Mouse (Mus musculus): ENCODE results near the gene Katnal1.

Katnal1 gene

DNA sequence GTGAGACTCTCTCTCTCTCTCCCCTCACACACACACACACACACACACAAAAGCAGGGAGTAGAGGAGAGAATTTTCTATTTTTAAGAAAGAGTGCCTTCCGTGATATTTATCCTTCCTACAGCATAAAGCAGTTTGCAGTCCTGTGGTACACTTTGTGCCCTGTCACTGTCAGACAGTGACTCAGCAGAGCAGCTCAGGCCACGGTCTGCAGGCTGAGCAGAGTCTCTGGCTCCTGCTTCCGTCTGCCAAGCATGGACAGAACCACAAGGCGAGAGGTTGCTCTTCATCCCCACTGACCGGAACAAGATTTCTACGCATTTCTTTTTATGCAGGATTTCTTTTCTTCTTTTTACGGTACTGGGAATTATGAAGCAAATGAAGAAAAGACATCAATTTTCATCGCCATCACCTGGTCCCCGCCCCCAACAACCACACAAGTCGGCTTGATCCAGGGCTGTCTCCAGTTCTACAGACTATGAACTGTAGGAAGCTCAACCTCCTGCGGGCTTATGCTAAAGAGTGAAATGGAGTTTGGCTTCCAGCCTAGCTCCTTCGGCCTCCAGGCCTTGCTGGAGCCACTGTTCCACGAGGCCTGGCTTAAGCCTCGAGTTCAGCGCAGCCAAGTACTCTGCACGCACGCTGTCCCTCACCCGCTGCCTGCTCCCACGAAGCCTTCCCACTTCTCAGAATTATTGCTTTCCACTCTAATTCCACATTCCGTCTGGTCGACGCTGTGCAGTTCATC lies 25.4 kb upstream of the Katnal1 start:
- DNase-seq (ENCODE audit: extremely low read depth, low read depth, low spot score): no peak

DNA sequence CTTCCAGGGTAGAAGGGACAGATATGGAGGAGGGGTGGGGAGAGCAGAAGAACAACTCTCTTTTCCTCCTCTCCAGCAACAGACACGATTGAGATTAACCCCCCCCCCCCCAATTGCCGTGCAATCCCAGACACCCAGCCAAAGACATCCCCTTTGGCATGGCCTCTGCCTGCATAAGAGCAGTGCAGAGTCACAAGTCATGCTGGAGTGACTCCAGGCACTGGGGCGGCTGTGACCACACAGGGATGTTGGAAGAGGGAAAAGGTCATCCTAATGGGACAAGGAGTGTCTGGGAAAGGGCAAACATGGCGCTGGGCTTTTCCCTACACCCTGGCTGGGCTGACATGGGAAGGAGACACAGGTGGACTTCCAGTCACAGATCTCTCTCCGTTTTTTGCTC lies 24.0 kb upstream of the Katnal1 start:
- DNase-seq (ENCODE audit: extremely low read depth, low read depth, low spot score): peak; percentile 34

DNA sequence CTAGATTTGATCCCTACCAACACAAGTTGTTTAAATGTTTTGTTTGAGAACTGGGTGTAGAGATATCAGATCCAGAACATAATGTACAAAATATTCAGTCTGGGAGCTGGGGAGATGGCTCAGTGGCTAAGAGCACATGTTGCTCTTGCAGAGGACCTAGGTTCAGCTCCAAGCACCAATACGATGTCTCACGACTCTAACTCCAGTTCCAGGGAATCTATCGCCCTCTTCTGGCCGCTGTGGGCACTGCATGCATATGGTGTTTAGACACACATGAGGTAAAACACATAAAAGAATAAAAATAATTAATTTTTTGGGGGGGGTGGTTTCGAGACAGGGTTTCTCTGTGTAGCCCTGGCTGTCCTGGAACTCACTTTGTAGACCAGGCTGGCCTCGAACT lies 23.3 kb upstream of the Katnal1 start:
- DNase-seq (ENCODE audit: extremely low read depth, low read depth, low spot score): no peak

DNA sequence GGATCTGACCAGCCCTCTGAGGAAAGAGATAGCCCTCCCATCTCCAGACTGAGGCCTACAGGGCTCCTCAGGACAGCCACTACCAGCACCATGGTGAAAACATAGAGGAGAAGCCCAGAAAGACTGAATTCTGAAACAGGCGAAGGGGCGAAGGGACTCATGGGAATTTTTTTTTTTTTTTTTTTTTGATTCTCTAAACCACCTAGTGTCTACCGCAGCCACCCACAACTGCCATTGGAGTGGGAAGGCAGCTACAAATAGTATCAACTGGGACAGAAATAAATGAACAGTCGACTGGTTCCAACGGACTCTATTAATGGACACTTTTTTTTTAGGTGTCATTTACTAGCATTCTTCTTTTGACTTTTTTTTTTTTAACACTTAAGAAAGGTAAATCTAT lies 22.2 kb upstream of the Katnal1 start:
- DNase-seq (ENCODE audit: extremely low read depth, low read depth, low spot score): no peak

DNA sequence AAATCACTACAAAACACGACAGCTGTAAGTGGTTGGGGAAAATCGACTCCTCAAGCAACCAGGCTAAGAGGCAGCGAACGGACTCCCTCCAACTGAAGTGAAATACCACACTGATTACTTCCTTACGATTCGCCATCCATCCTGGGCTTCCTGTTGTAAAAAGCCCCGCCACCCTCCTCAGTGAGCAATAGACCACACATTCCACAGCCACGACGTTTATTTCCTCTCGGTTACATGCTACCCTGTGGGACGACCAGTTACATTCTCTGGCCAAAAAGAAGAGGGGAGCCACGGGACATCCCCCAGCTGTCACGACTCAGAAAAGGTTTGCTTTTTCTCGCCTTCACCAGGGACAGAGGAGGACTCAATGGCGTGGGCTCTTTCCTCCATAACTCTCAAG lies 20.9 kb upstream of the Katnal1 start:
- DNase-seq (ENCODE audit: extremely low read depth, low read depth, low spot score): no peak

DNA sequence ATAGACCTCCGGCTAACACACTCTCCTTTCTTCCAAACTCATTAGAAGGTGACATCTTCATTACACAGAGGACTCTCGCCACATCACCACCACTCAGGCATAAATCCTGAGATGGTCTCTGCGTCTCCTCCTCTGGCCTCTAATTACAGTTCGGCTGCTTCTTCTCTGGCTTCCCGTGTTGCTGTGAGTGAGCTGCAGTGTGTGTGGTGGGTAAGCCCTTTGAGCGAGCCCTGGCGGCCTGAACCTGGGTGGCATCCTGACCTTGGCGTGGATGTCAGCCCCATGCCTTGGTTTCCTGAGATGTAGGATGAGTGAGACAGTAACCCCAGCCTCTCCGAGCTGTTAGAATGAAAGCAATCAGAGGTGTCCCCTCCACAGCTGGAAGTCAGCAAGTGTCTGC lies 19.5 kb upstream of the Katnal1 start:
- DNase-seq (ENCODE audit: extremely low read depth, low read depth, low spot score): no peak

DNA sequence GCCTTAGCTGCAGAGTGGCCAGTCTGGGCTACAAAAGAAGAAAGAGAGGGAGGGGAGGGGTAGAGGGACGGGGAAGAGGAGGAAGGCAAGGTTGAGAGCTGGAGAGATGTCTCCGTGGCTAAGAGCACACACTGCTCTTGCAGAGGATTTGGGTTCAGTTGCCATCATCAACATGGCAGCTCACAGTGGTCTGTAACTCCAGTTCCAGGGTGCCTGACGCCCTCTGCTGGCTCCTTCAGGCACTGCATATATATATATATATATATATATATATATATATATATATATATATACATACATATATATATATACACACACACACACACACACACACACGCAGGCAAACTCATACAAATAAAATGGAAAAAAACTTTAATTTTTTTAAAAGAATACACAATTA lies 18.3 kb upstream of the Katnal1 start:
- DNase-seq (ENCODE audit: extremely low read depth, low read depth, low spot score): no peak

DNA sequence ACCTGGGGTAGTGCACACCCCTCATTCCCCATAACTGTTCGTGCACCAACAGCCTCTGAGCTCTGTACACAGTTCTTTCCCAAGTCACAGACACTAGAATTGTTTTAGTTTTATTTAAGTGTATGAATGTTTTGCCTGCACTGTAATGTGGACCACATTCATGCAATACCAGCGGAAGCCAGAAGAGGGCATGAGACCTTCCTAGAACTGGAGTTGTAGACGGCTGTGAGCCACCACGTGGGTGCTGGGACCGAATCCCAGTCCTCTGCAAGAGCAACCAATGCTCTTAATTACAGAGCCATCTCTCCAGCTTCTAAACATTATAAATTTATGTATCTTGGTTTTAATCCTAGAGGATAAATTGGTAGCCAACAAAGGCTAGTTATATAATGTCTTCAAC lies 17.7 kb upstream of the Katnal1 start:
- no peak for DNase-seq (ENCODE audit: extremely low read depth, low read depth, low spot score)

DNA sequence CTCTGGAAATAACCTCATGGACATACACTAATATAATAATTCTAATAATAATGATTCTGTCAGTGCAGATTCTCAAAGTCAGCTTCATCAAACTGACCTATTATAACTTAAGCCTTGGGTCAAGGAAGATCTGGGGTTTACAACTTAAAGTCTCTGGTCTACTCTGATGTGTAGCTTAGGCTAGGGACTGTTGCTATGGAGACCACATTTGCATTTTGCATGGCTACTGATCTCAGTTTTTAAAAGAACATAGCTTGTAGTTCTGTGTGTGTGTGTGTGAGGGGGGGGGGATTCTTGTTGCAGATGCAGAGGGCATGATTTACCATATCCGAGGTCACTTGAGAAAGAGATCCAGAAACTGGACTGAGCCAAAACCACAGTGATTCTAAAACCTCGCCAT lies 16.6 kb upstream of the Katnal1 start:
- DNase-seq (ENCODE audit: extremely low read depth, low read depth, low spot score): no peak

DNA sequence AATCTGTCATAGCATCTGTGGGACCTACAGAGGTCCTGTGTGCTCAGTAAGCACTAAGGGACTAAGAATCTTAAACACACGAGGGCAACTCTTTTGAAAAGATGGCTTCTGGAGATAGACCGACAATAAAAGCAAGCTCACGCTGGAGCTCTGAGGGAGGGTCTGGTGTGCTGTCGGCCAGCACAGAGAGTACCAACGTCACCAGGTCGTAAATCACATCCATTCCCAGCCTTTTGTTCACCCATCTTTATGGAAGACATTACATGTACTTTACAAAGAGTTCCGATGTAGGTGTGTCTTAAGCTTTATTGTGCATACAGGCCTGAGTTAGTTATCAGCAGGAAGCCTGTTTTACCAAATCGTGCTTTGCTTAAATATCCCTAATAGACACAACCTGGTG lies 14.9 kb upstream of the Katnal1 start:
- DNase-seq (ENCODE audit: extremely low read depth, low read depth, low spot score): no peak

DNA sequence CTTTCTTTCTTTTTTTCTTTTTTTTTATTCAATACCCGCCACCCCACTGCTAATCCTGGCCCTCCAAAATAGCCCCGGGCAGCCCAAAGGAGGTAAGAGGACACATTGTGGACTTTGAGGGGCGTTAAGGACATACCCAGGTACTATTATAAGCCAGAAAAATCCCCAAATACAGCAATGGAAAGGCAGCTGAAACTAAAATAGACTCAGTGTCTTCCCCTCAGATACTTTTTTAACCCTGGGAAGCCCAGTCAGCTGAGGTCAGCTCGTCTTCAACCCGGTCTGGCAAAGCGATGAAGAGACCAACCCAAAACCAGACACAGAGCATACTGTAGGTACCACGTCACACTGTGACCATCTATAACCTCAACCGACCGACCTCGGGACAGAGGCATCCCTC lies 14.3 kb upstream of the Katnal1 start:
- DNase-seq (ENCODE audit: extremely low read depth, low read depth, low spot score): no peak

DNA sequence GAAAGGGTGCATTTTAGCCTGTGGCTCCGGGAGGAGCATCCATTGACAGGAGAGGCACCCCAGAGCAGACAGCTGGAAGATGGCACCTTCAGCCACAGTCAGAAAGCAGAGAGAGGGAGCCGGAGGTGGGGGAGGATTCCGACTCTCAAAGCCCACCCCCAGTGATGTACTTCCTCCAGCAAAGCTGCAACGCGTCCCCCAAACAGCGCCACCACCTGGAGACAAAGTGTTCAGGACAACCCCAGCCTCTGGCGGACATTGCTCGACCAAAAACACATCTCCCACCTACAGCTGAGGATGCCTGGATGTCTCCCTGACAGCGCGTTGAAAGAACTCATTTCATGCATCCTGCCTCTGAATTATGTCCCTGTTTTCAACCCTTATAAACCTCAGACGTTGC lies 13.8 kb upstream of the Katnal1 start:
- DNase-seq (ENCODE audit: extremely low read depth, low read depth, low spot score): no peak

DNA sequence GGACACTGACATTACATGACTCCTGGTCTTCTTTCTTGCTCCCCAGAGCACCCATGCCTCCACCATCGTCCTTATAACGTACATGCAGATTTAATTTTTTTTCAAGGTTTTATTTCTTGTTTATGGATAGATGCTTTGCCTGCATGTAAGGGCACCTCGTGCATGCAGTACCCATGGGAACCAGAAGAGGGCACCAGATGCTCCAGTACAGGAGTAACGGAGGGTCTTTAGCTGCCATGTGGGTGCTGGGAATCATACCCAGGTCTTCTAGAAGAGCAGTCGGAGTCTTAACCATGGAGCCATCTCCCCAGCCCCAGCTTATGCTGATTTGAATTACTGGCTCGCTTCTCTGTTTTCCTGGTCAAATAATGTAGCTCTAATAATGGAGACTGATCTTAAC lies 13.2 kb upstream of the Katnal1 start:
- no peak for DNase-seq (ENCODE audit: extremely low read depth, low read depth, low spot score)

DNA sequence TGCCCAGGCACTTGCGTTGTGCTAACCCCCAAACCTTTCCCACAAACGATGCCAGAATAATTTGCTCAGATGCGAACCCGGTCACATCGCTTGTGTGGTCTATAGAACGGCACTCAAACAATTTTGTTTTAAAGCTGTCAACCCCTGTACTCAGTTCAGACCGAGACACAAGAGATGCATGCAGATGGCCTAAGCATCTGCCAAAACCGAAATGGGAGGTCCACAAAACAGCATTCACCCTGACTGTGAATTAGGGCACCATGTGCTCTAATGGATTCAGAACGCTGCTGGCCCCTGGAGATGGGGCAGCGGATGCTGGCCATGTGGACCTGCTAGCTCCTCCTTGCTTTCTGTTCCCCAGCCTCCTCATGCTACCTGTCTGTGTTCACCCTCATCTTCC lies 12.7 kb upstream of the Katnal1 start:
- DNase-seq (ENCODE audit: extremely low read depth, low read depth, low spot score): no peak

DNA sequence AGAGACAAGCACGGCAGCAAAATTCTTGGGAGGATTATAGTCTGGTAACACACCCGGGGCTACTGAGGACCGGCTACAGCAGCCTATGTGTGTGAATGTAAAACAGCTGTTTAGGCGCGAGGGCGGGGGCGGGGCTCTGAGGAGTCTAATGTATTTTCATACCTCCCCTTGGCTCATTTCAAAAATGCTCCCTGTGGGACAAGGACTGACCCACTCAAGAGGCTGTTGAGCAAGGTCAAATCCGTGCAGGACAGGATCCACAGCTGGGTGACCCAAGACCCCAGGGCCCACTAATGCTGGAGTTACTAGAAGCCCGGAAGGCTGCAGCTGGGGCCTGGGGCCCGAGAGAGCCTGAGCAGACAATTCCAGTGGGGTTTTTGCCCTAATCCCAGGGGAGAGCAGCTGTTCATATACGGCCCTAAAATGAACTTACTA lies 10.8 kb upstream of the Katnal1 start:
- no peak for DNase-seq (ENCODE audit: extremely low read depth, low read depth, low spot score)

DNA sequence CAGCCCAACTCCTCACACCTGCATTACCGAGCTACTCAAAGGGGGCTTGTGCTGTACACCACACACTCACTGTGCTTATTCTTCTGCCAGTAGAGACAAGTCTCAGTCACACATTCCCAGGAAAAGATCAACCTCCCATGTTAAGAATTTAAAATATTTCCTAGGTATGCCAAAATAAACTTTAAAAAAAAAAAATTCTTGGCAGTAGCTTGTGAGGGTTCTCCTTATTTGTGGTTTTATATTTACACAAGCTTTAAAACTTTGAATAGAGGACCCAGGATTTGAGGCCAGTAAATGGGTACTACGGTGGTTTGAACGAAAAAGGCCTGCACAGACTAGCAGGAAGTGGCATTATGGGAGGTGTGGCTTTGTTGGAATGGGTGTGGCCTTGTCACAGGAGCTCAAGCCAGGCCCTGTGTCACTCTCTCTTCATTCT lies 7.4 kb upstream of the Katnal1 start:
- peak; percentile 40 for DNase-seq (ENCODE audit: extremely low read depth, low read depth, low spot score)

DNA sequence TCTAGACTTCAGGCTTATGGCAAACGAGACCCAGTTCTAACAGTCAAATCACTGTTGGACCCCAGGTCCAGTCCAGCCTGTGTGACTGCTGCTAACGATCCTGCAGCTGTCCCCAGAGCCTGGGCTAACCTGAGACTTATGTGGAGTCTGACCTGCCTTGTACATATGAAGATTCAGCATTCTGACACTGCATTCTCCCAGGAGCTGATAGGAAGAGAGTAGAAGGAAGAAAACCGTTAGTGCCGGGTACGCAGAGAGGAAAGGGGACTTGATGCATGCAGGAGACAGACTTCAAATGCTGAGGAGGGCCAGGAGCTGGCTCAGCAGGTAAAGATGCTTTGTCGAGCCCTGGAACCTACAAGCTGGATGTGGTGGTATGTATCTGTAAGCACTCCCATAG lies 6.8 kb upstream of the Katnal1 start:
- DNase-seq (ENCODE audit: extremely low read depth, low read depth, low spot score): no peak

DNA sequence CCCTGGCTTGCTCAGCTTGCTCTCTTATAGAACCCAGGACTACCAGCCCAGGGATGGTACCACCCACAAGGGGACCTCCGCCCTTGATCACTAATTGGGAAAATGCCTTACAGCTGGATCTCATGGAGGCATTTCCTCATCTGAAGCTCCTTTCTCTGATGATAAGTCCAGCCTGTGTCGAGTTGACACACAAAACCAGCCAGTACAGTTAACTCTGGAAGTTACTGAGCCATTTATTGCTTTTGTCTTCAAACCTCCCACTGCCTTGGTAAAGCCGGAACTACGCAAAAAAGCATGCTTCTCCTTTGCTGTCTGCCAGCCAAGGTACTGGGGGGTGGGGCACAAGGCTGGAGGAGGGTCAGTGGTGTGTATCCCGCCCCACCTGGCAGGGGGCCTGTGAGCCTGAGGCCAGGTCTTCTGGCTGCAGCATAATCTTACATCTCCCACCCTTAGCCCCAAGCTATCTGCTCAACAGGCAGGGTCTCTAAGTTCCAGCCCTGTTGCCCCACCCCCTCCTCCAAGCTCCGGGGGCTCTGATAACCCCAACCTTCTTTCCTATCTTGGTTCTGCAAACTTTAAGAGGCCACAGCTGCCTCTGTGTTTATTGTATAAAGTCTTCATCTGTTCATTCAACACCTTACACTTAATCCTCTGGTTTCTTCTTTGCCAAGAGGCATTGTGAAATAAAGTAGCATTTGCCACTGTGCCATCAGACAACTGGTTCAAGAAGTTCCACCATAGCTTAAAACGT lies 6.1 kb upstream of the Katnal1 start:
- DNase-seq (ENCODE audit: extremely low read depth, low read depth, low spot score): peak; percentile 92

DNA sequence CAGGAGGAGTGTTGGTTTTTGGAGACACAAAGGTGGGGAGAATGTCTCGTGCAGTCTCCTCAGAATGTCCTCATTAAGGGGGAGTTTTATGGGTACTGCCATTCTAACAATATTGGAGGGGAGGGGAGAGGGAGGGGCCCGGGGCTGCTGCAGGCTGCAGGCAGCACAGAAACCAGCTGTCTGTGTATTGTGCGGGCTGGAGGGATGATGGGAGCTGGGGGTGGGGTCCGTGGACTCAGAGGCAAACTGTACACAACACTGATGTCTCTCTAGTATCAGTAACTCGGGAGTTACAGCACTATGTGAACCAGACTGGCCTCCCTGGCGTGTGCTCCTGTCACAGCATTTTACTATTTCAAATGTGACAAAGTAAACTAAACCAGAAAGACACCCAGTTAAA lies 5.3 kb upstream of the Katnal1 start:
- DNase-seq (ENCODE audit: extremely low read depth, low read depth, low spot score): no peak

DNA sequence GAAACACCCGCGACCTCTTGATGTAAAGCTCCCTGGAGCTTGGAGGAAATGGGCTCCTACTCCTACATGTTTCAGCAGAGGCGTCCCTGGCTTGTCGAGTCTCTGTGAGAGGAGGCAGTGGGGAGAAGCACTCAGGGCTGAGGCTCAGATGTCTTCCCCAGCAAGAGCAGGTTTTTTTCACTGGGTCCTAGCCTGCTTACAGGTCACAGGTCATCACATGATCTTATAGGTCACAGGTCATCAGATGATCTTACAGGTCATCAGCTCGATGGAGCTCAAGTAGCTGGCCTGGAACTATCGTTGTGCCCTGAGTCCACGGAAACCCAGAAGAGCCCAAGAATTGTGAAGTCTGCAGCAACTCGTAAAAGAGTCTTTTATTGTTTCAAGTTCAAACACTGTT lies 4.6 kb upstream of the Katnal1 start:
- DNase-seq (ENCODE audit: extremely low read depth, low read depth, low spot score): no peak

DNA sequence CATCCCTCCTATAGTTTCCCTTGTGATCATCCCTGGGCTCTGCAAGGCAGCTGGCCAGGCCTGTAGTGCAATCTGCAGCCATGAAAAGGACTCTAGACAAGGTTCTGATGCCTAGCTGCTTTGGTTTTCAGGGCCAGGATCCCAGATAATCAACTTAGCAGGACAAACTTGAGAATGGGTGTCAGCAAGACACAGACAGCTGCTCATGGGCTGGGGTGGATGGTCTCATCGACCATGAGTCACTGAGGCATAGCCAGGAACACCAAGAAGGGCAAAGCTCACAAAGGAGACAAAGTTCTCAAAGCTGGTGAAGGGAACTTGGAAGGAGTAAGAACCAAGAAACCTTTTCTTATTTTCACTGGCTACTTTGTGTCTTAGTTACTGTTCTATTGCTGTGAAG lies 2.2 kb upstream of the Katnal1 start:
- DNase-seq (ENCODE audit: extremely low read depth, low read depth, low spot score): no peak

DNA sequence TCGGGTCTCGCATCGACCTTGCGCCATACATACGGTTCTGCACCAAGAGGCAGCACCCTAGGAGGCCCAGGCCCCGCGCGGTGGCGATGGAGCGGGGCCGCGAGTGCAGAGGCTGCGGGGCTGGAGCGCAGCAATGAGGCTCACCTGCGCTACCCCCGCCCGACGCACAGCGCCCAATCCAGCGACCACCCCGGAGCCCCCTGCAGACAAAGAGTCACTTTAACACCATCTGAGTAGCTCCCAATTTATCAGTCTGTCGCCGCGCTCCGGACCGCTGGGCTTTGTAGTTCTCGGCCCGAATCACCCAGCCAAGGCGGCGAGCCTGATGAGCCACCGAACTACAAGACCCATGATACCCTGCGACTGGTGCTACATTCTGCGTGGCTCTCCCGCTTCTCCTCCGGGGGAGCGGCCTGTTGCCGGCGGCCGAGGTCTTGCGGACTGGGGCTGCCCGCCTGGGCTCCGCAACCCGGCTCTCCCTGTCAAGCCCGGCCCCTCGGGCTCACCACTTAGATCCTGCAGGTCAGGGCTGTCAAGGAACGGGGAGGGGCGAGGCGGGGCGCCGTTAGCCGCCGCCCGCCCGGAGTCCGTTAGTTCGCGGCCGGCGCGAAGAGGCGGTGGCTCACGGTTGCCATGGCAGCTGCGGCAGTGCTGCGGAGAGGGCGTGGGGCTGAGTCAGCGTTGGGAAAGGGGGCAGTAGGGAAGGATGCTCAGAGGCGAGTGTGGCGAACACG lies 571 bp downstream of the Katnal1 start:
- no peak for DNase-seq (ENCODE audit: extremely low read depth, low read depth, low spot score)

Data from fat pad, adult 2 months (tissue).